Mouse (Mus musculus): ENCODE measurements around the gene Heatr1. TPM values are rescaled to one million over a fixed set of nuclear protein-coding genes. Genes with fewer than 3 reads are reported as not detected.

The Heatr1 gene
- total RNA-seq (2014; rRNA removed) (13.1 and 18.5 TPM in 2 replicates), polyA plus RNA-seq (2015; fragmentation: Nextera tagmentation; extraction: Ambion mirVana) (5.1 and 5.9 TPM in 2 replicates)

DNA sequence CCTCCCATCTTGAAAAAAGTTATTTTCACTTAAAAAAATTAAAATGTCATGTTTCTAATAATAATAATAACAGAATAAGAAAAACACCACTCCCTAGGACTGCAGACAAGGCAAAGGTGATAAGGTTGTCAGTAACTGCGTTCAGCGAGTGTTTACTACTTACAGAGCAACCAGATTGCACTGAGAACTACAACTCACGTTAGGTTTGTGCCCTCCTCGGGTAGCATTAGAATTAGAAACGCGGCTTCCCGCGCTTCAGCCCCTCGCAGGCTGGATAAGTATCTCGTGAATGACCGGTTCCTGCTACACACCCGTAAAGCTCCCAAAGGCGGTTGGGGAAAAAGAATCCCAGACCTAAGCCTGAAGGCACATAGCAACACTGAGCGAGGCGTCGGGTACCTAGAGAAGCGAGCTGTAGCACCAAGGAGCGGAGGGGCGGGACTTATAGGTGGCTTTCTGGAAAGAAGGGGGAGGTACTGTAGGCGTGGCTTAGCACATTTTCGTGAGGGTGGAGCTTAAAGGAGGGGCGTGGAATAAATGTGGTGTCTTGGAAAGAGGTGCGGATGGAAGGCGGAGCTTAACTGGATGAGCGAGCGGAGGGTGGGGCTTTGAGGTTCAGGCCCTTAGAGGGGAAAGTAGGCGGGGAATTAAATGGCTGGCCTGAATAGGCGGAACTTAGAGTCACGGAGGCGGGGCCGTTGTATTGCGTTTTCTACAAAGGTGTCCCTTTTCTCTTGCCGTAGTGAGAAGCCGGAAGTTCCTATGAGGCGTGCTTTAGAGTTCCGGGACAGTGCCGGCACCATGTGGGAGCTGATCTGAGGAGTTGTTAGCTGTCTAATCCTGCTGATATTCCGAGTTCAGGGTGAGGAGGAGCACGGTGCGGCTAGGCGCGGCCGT, at the start of gene Heatr1:
Heatr1 (plus strand) TSS at position 419 of the 897 bp plus-strand sequence.
- H3K4me1 ChIP-seq (ENCODE audit: insufficient read depth, low read length): peaks cover 3% of the 10 kb centered on the region; the same call in 1 of the 2 replicates
- no peaks in the 10 kb centered on the region for H3K27me3 ChIP-seq (ENCODE audit: insufficient read depth, low read length)
- no peak for TF ChIP-seq CTCF (IDR thresholded peaks at IDR 0.05)
- H3K4me3 ChIP-seq (ENCODE audit: low read depth, low read length): peak within 1 kb of the TSS; percentile 86
- no peaks in the 10 kb centered on the region for H3K9me3 ChIP-seq (ENCODE audit: low read length)
- peak; percentile 98 for DNase-seq (ENCODE audit: low spot score)
- peak within 1 kb of the TSS; percentile 97 for H3K4me2 ChIP-seq (ENCODE audit: low read depth, low read length, poor library complexity, severe bottlenecking)
- WGBS: 0% methylated on average over 43 of the region's 43 CpGs
- peaks cover 1% of the 10 kb centered on the region; the same call in 1 of the 2 replicates for H3K36me3 ChIP-seq (ENCODE audit: insufficient read depth, low read length)
- H3K27ac ChIP-seq (ENCODE audit: low read depth, low read length): peak within 1 kb of the TSS; percentile 65
- ATAC-seq (ENCODE audit: low FRiP score): peak; percentile 94
- peak within 1 kb of the TSS; percentile 56 for H3K9ac ChIP-seq (replicated peaks; ENCODE audit: low read length, poor library complexity, severe bottlenecking)

DNA sequence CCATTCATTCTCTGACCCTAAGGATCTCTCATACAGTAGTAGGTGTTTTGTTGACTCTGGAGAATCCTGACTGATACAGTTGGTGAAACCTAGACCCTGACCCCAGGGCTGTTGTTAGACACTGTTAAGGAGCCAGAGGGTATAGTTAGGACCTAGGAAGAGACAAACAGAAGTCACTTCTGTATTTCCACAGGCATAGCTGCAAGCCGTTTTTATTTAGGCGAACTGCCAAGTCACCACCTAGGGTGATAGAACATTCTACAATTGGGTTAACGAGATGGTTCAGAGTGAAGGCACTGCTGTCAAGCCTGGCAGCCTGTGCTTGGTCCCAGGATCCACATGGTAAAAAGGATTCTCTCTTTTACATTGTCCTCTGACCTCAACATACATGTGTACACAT, 48.0 kb upstream of the Heatr1 start:
- ATAC-seq (ENCODE audit: low FRiP score): no peak

DNA sequence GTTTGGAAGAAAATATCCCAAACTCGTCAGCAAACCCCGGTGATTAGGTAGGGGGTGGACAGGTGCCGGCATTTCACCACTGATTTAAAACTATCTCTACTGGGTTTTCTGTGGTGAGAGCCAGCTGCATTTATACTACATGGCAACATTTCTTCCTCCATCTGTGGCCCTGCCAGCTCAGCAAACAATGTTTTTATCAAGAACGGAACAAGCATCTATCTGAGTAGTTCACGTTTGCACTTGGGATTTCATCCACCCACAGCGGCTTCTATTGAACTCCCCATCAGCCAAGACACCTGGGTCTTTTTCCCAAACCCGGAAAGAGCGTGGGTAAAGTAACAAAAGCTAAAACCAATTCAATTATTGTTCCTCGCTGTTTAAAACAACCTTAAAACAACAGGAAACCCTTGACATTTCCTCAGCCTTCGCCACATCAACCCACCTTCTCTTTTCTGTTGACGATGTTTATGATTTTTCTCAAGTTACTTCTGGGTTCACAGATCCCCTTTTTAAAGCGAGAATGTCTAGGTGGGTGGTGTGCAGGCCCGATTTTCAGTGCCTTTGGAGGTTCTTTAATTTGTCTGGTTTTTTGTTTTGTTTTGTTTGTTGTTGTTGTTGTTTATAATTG, 45.5 kb upstream of the Heatr1 start:
- Histone ChIP-seq H3K9me3 (ENCODE audit: low read length) (no peaks in the 10 kb centered on the region), H3K4me2 (ENCODE audit: low read depth, low read length, poor library complexity, severe bottlenecking) (no peak overlapping the region), H3K9ac (replicated peaks; ENCODE audit: low read length, poor library complexity, severe bottlenecking) (no peak overlapping the region), H3K36me3 (ENCODE audit: insufficient read depth, low read length) (no peaks in the 10 kb centered on the region), H3K4me1 (ENCODE audit: insufficient read depth, low read length) (no peaks in the 10 kb centered on the region), H3K27me3 (ENCODE audit: insufficient read depth, low read length) (no peaks in the 10 kb centered on the region), H3K27ac (ENCODE audit: low read depth, low read length) (no peak overlapping the region), H3K4me3 (ENCODE audit: low read depth, low read length) (no peak overlapping the region)
- 83% methylated on average over 13 of the region's 13 CpGs for WGBS
- no peak for TF ChIP-seq CTCF (IDR thresholded peaks at IDR 0.05)
- DNase-seq (ENCODE audit: low spot score): no peak
- ATAC-seq (ENCODE audit: low FRiP score): no peak

More for the DNA sequence above, 48.0 kb upstream of the Heatr1 start:
- Histone ChIP-seq H3K36me3 (ENCODE audit: insufficient read depth, low read length) (no peaks in the 10 kb centered on the region), H3K27ac (ENCODE audit: low read depth, low read length) (no peak overlapping the region), H3K9ac (replicated peaks; ENCODE audit: low read length, poor library complexity, severe bottlenecking) (no peak overlapping the region), H3K27me3 (ENCODE audit: insufficient read depth, low read length) (no peaks in the 10 kb centered on the region), H3K4me3 (ENCODE audit: low read depth, low read length) (no peak overlapping the region), H3K4me1 (ENCODE audit: insufficient read depth, low read length) (no peaks in the 10 kb centered on the region), H3K4me2 (ENCODE audit: low read depth, low read length, poor library complexity, severe bottlenecking) (no peak overlapping the region), H3K9me3 (ENCODE audit: low read length) (no peaks in the 10 kb centered on the region)
- WGBS: 63% methylated on average over 3 of the region's 3 CpGs
- DNase-seq (ENCODE audit: low spot score): peak; percentile 9
- TF ChIP-seq CTCF (IDR thresholded peaks at IDR 0.05): no peak

DNA sequence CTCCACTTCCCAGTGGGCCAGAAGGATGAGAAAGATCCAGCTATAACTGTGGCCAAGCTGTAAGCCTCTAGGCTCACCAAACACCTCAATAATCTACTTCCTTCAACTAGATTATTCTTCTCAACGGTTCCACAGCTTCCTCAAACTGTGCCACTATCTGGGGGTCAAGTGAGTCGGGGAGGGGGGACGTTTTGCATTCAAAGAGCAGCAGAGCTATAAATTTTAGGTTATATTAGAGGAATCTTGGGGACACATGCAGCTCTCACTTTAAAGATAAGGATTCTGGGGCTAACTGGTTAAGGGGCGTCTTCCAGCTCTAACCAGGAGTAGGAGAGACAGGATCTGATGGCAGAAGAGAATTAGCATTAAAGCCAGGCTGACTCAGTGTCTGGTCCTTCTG, 38.6 kb upstream of the Heatr1 start:
- DNase-seq (ENCODE audit: low spot score) (no peak), ATAC-seq (ENCODE audit: low FRiP score) (no peak)
- no peak overlapping the region for H3K9ac ChIP-seq (replicated peaks; ENCODE audit: low read length, poor library complexity, severe bottlenecking)
- no peak overlapping the region for H3K4me2 ChIP-seq (ENCODE audit: low read depth, low read length, poor library complexity, severe bottlenecking)
- H3K9me3 ChIP-seq (ENCODE audit: low read length): no peaks in the 10 kb centered on the region
- no peak for TF ChIP-seq CTCF (IDR thresholded peaks at IDR 0.05)
- WGBS: 67% methylated on average over 4 of the region's 4 CpGs
- no peaks in the 10 kb centered on the region for H3K27me3 ChIP-seq (ENCODE audit: insufficient read depth, low read length)
- no peaks in the 10 kb centered on the region for H3K36me3 ChIP-seq (ENCODE audit: insufficient read depth, low read length)
- H3K4me3 ChIP-seq (ENCODE audit: low read depth, low read length): no peak overlapping the region
- no peak overlapping the region for H3K27ac ChIP-seq (ENCODE audit: low read depth, low read length)
- no peaks in the 10 kb centered on the region for H3K4me1 ChIP-seq (ENCODE audit: insufficient read depth, low read length)

DNA sequence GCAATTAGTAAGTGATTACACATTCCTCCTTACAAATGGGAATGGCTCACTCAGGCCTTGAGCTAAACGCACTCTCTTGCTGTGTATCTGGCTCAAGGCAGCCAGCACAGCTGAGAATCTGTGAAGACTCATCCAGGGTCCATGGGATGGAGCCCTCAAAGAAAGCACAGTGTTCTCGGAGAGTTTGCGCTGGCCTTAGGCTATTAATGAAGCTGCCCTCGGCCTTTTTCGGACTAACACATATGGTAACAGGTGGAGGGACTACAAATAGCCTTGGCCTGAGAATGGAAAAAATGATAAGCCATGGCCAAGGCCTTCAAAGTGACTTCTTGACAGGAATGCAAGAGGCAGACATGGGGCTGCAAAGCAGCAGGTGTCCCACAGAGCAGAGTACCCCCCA, 37.3 kb upstream of the Heatr1 start:
- ATAC-seq (ENCODE audit: low FRiP score): no peak
- Histone ChIP-seq H3K4me3 (ENCODE audit: low read depth, low read length) (no peak overlapping the region), H3K27me3 (ENCODE audit: insufficient read depth, low read length) (no peaks in the 10 kb centered on the region), H3K27ac (ENCODE audit: low read depth, low read length) (no peak overlapping the region), H3K4me1 (ENCODE audit: insufficient read depth, low read length) (no peaks in the 10 kb centered on the region), H3K4me2 (ENCODE audit: low read depth, low read length, poor library complexity, severe bottlenecking) (no peak overlapping the region), H3K9ac (replicated peaks; ENCODE audit: low read length, poor library complexity, severe bottlenecking) (no peak overlapping the region), H3K36me3 (ENCODE audit: insufficient read depth, low read length) (no peaks in the 10 kb centered on the region), H3K9me3 (ENCODE audit: low read length) (no peaks in the 10 kb centered on the region)
- 80% methylated on average over 5 of the region's 5 CpGs for WGBS
- DNase-seq (ENCODE audit: low spot score): no peak
- no peak for TF ChIP-seq CTCF (IDR thresholded peaks at IDR 0.05)

DNA sequence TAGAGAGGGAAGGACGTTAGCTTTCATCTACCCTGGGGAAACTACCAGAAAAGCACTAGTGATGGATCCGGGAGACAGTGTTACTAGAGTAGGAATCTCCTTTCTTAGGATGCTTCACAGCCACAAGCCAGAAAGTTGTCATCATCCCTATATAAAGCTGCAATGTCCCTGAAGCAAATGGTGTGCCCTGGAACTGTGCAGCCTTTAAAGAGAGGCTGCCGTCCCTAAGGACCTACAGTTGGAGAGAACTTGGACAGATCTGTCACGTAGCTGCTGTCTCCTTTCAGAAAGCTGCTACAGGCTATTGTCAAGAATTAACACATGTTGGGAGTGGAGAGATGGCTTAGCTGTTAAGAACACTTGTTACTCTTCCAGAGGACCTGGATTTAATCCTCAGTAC, 33.3 kb upstream of the Heatr1 start:
- Histone ChIP-seq H3K4me2 (ENCODE audit: low read depth, low read length, poor library complexity, severe bottlenecking) (no peak overlapping the region), H3K27ac (ENCODE audit: low read depth, low read length) (no peak overlapping the region), H3K4me3 (ENCODE audit: low read depth, low read length) (no peak overlapping the region), H3K27me3 (ENCODE audit: insufficient read depth, low read length) (no peaks in the 10 kb centered on the region), H3K9me3 (ENCODE audit: low read length) (no peaks in the 10 kb centered on the region), H3K36me3 (ENCODE audit: insufficient read depth, low read length) (no peaks in the 10 kb centered on the region), H3K4me1 (ENCODE audit: insufficient read depth, low read length) (no peaks in the 10 kb centered on the region), H3K9ac (replicated peaks; ENCODE audit: low read length, poor library complexity, severe bottlenecking) (no peak overlapping the region)
- ATAC-seq (ENCODE audit: low FRiP score) (no peak), DNase-seq (ENCODE audit: low spot score) (no peak)
- WGBS: 77% methylated on average over 4 of the region's 4 CpGs
- no peak for TF ChIP-seq CTCF (IDR thresholded peaks at IDR 0.05)
